ENCODE assay signal across 27 mouse cellular contexts in the genomic region with DNA sequence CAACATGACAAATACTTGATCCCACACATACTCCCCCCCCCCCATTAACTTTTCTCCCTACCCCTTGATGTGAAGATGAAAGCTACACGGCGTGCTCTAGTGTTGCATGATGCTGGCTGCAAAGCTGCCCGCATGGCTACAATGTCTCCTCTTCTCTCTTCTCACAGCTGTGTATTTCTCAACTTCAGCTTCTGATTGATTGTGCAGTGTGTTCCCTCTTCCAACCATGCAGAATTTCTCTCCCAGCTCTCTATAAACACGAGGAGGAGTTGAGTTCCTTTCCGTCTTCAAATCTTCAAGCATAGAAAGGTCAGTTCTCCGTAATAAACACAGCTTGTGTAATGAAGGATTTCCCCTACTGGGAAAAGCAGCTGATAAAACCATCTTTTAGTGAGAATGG.
A peak's percentile ranks its signal among the peaks of the same experiment; 100 is the strongest.
DNase-seq lines count a peak whose midpoint lies in the region; ATAC-seq and TF ChIP-seq lines count a peak whose summit lies in the region.
"Had no signal": no experiment of that assay in that cellular context is flagged by ENCODE, and none has a peak within 500 bp of the region (broad histone marks: within the 10 kb centered on the region; RNA-seq: fewer than 3 reads in every experiment).

No protein-coding gene starts in this region.

- no peak for DNase-seq in frontal cortex, postnatal 14 days (ENCODE audit: low spot score in 2 of 2)
- no peak for DNase-seq in lung, adult 2 months
- DNase-seq: adrenal gland, postnatal 14 days; cerebellum, adult 8-10 months; cerebellum, postnatal 36 days; gastrocnemius, postnatal 10 days; heart, adult 11 months; heart, postnatal 10 days; kidney, adult 2 months; kidney, postnatal 14 days; right cerebral cortex, postnatal 25 days; spleen, adult 18-20 months; thymus, adult 18-20 months; thymus, postnatal 36 days had no signal

- TF ChIP-seq POLR2A in lung, adult 2 months (IDR thresholded peaks at IDR 0.05; ENCODE audit: borderline replicate concordance, extremely low read depth, low read depth, low read length) = no peak

- no peaks in the 10 kb centered on the region for H3K9me3 ChIP-seq in lung, embryonic 15.5 days
- no peaks in the 10 kb centered on the region for H3K9me3 ChIP-seq in intestine, embryonic 15.5 days
- H3K9me3 ChIP-seq in stomach, embryonic 16.5 days (replicated peaks; ENCODE audit: control insufficient read depth, low read length) = no peaks in the 10 kb centered on the region
- H3K9me3 ChIP-seq: embryonic facial prominence, embryonic 15.5 days; hindbrain, embryonic 10.5 days; limb, embryonic 10.5 days; liver, embryonic 12.5 days; midbrain, embryonic 10.5 days had no signal

- H3K36me3 ChIP-seq in lung, embryonic 15.5 days = no peaks in the 10 kb centered on the region
- H3K36me3 ChIP-seq in intestine, embryonic 15.5 days = no peaks in the 10 kb centered on the region
- no peaks in the 10 kb centered on the region for H3K36me3 ChIP-seq in stomach, embryonic 16.5 days (ENCODE audit: control insufficient read depth, insufficient read depth, low read length)
- H3K36me3 ChIP-seq: embryonic facial prominence, embryonic 15.5 days; heart, embryonic 12.5 days; hindbrain, embryonic 10.5 days; limb, embryonic 10.5 days; liver, embryonic 12.5 days; midbrain, embryonic 10.5 days had no signal

- no peaks in the 10 kb centered on the region for H3K27me3 ChIP-seq in lung, embryonic 15.5 days
- H3K27me3 ChIP-seq in intestine, embryonic 15.5 days (replicated peaks) = no peaks in the 10 kb centered on the region
- no peaks in the 10 kb centered on the region for H3K27me3 ChIP-seq in stomach, embryonic 16.5 days (ENCODE audit: control insufficient read depth, insufficient read depth, low read length)
- H3K27me3 ChIP-seq: embryonic facial prominence, embryonic 15.5 days; heart, embryonic 12.5 days; liver, embryonic 12.5 days had no signal

- no peak overlapping the region for H3K4me3 ChIP-seq in lung, embryonic 15.5 days
- no peak overlapping the region for H3K4me3 ChIP-seq in lung, adult 2 months (replicated peaks; ENCODE audit: extremely low read depth, low read depth, low read length)
- H3K4me3 ChIP-seq in intestine, embryonic 15.5 days (replicated peaks) = no peak overlapping the region
- no peak overlapping the region for H3K4me3 ChIP-seq in stomach, embryonic 16.5 days (replicated peaks; ENCODE audit: low read length)
- H3K4me3 ChIP-seq: embryonic facial prominence, embryonic 15.5 days; heart, embryonic 12.5 days; hindbrain, embryonic 10.5 days; limb, embryonic 10.5 days; liver, embryonic 12.5 days; midbrain, embryonic 10.5 days had no signal

- no peak for TF ChIP-seq CTCF in lung, adult 2 months (IDR thresholded peaks at IDR 0.05; ENCODE audit: insufficient read depth, low read length)

- H3K4me1 ChIP-seq in lung, embryonic 15.5 days = no peaks in the 10 kb centered on the region
- H3K4me1 ChIP-seq in lung, adult 2 months (ENCODE audit: control insufficient read depth, insufficient read depth, low read length) = no peaks in the 10 kb centered on the region
- H3K4me1 ChIP-seq in intestine, embryonic 15.5 days (replicated peaks) = no peaks in the 10 kb centered on the region
- no peaks in the 10 kb centered on the region for H3K4me1 ChIP-seq in stomach, embryonic 16.5 days (ENCODE audit: control insufficient read depth, insufficient read depth, low read length)
- H3K4me1 ChIP-seq: embryonic facial prominence, embryonic 15.5 days; heart, embryonic 12.5 days; hindbrain, embryonic 10.5 days; limb, embryonic 10.5 days; liver, embryonic 12.5 days; midbrain, embryonic 10.5 days had no signal

- 30% methylated on average over 6 of the region's 6 CpGs for WGBS in lung, embryonic 15.5 days
- 39% methylated on average over 6 of the region's 6 CpGs for WGBS in lung, adult 2 months
- WGBS in intestine, embryonic 15.5 days = 36% methylated on average over 6 of the region's 6 CpGs
- WGBS in stomach, embryonic 16.5 days = 32% methylated on average over 6 of the region's 6 CpGs

- ATAC-seq in frontal cortex, adult (ENCODE audit: low TSS enrichment) = peak; percentile 13; the same call in 1 of the 2 replicates
- peak; percentile 55; the same call in 1 of the 2 replicates for ATAC-seq in lung, embryonic 15.5 days (ENCODE audit: borderline replicate concordance, extremely low read depth, low FRiP score, low TSS enrichment)
- ATAC-seq in intestine, embryonic 15.5 days = peak; percentile 69
- ATAC-seq in stomach, embryonic 16.5 days (ENCODE audit: insufficient read depth, low FRiP score) = peak; percentile 50
- no peak for ATAC-seq in granulocyte monocyte progenitor cell, adult 5-6 weeks (replicated peaks; ENCODE audit: poor library complexity, severe bottlenecking)
- ATAC-seq: forebrain, embryonic 14.5 days; hindbrain, embryonic 16.5 days; liver, embryonic 12.5 days had no signal

- no peak overlapping the region; the same call in 1 of the 2 replicates for H3K4me2 ChIP-seq in lung, embryonic 15.5 days
- no peak overlapping the region for H3K4me2 ChIP-seq in intestine, embryonic 15.5 days (replicated peaks)
- H3K4me2 ChIP-seq in stomach, embryonic 16.5 days (ENCODE audit: low read depth, low read length) = no peak overlapping the region
- H3K4me2 ChIP-seq: embryonic facial prominence, embryonic 15.5 days; heart, embryonic 12.5 days; liver, embryonic 12.5 days had no signal

- H3K27ac ChIP-seq in lung, embryonic 15.5 days = no peak overlapping the region
- no peak overlapping the region for H3K27ac ChIP-seq in intestine, embryonic 15.5 days
- peak overlapping the region; percentile 60 for H3K27ac ChIP-seq in stomach, embryonic 16.5 days (ENCODE audit: low read length)
- H3K27ac ChIP-seq: embryonic facial prominence, embryonic 15.5 days; hindbrain, embryonic 10.5 days; limb, embryonic 10.5 days; liver, embryonic 12.5 days; midbrain, embryonic 10.5 days had no signal

- no peak overlapping the region for H3K9ac ChIP-seq in lung, embryonic 15.5 days
- no peak overlapping the region for H3K9ac ChIP-seq in intestine, embryonic 15.5 days
- H3K9ac ChIP-seq in stomach, embryonic 16.5 days (ENCODE audit: low read length) = no peak overlapping the region
- H3K9ac ChIP-seq: embryonic facial prominence, embryonic 15.5 days; heart, embryonic 12.5 days; liver, embryonic 12.5 days had no signal
